26 mouse cellular contexts compared by ENCODE assay signal in genomic region chr1:189141694-189142093, GRCm38 (mm10).
"Had no signal": no experiment of that assay in that cellular context is flagged by ENCODE, and none has a peak within 500 bp of the region (broad histone marks: within the 10 kb centered on the region; RNA-seq: fewer than 3 reads in every experiment).

No protein-coding gene starts in this region.

- H3K27me3 ChIP-seq: heart, embryonic 13.5 days; heart, embryonic 15.5 days; hindbrain, embryonic 15.5 days; kidney, embryonic 15.5 days; limb, embryonic 13.5 days; limb, embryonic 15.5 days; liver, embryonic 12.5 days had no signal

- H3K4me1 ChIP-seq: heart, embryonic 13.5 days; heart, embryonic 15.5 days; limb, embryonic 15.5 days; liver, embryonic 12.5 days had no signal

- H3K9me3 ChIP-seq: heart, embryonic 13.5 days; heart, embryonic 15.5 days; hindbrain, embryonic 13.5 days; hindbrain, embryonic 15.5 days; kidney, embryonic 15.5 days; limb, embryonic 13.5 days; limb, embryonic 15.5 days; liver, embryonic 12.5 days had no signal

- H3K4me3 ChIP-seq: heart, embryonic 13.5 days; heart, embryonic 15.5 days; hindbrain, embryonic 13.5 days; hindbrain, embryonic 15.5 days; kidney, embryonic 15.5 days; limb, embryonic 13.5 days; limb, embryonic 15.5 days; liver, embryonic 12.5 days had no signal

- H3K9ac ChIP-seq: heart, embryonic 13.5 days; heart, embryonic 15.5 days; hindbrain, embryonic 13.5 days; hindbrain, embryonic 15.5 days; kidney, embryonic 15.5 days; limb, embryonic 13.5 days; limb, embryonic 15.5 days; liver, embryonic 12.5 days; liver, embryonic 14.5 days had no signal

- H3K36me3 ChIP-seq: heart, embryonic 13.5 days; heart, embryonic 15.5 days; hindbrain, embryonic 13.5 days; hindbrain, embryonic 15.5 days; kidney, embryonic 15.5 days; limb, embryonic 13.5 days; limb, embryonic 15.5 days; liver, embryonic 12.5 days had no signal

- H3K27ac ChIP-seq: heart, embryonic 13.5 days; heart, embryonic 15.5 days; hindbrain, embryonic 13.5 days; hindbrain, embryonic 15.5 days; hindbrain, postnatal 0 days; kidney, embryonic 15.5 days; kidney, postnatal 0 days; limb, embryonic 13.5 days; limb, embryonic 15.5 days; liver, embryonic 12.5 days; liver, embryonic 14.5 days had no signal

- DNase-seq: gastrocnemius, postnatal 14 days; gastrocnemius, postnatal 36 days; heart, adult 18-20 months; heart, postnatal 14 days; heart, postnatal 36 days; kidney, adult 11 months; kidney, adult 2 months; kidney, adult 9 months; kidney, postnatal 14 days; kidney, postnatal 36 days; layer of hippocampus, adult 9-11 months; layer of hippocampus, postnatal 36 days; left cerebral cortex, postnatal 4 days had no signal

- ATAC-seq: hindbrain, postnatal 0 days; intestine, embryonic 16.5 days; liver, embryonic 12.5 days had no signal

- H3K4me2 ChIP-seq: heart, embryonic 11.5 days; heart, embryonic 13.5 days; heart, embryonic 15.5 days; hindbrain, embryonic 13.5 days; hindbrain, embryonic 15.5 days; kidney, embryonic 15.5 days; limb, embryonic 13.5 days; limb, embryonic 15.5 days; liver, embryonic 12.5 days had no signal
